Mouse (Mus musculus) granulocyte monocyte progenitor cell, adult 5-6 weeks (primary cell): ENCODE data around the gene Fer1l5. TPM values are rescaled to one million over a fixed set of nuclear protein-coding genes. Genes with fewer than 3 reads are reported as not detected.

Experiments used
- ATAC-seq: replicated peaks from 2 replicates; pipeline ENCODE4 v1.8.0; 2016; ENCODE audit warnings: mild to moderate bottlenecking, moderate TSS enrichment, inconsistent platforms; ENCODE audit not compliant: poor library complexity, severe bottlenecking
- total RNA-seq, 2 experiments: library from RNA; stranded (forward) in 1 of 2; stranded (reverse) in 1 of 2; fragments of 200-712, 200-1000 nt in 1 of 2; fragments of >200 nt in 1 of 2; fragmentation: Nextera tagmentation in 1 of 2; gene quantifications; 2 replicates each; pipeline ENCODE4 v1.2.3; 2014 to 2017

The Fer1l5 gene
- total RNA-seq (2014; fragmentation: Nextera tagmentation) (not detected in 2 replicates), total RNA-seq (2017) (0.77 TPM in 1 of 2 replicates, not detected in the other)

GRCm38 (mm10) chr1:36371934-36372845 lies at the start of gene Fer1l5:
Fer1l5 (plus strand) TSS chr1:36372291.
- no peak for ATAC-seq

DNA sequence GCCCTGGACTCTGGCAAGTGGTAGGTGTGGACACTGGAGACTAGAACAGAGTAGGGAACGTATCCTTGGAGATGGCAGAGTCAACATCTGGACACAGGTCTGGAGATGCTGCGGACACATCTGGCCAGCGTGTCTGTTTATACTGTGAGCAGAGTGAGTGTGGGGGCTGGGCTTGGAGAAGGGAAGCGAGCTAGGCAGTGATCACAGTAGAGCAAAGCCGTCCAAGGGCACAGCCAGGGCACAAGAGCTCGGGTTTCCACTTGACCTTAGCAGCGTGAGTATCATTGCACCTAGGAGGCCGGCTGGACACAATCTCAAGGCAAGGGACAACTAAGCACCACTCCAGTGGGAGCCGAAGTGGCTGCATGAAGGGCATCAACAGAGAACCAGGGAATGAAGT lies 49.0 kb upstream of the Fer1l5 start:
- no peak for ATAC-seq

GRCm38 (mm10) chr1:36323746-36324448 lies 48.2 kb upstream of the Fer1l5 start:
- ATAC-seq: peak; percentile 50

GRCm38 (mm10) chr1:36325900-36326321 lies 46.2 kb upstream of the Fer1l5 start:
- peak; percentile 83 for ATAC-seq

DNA sequence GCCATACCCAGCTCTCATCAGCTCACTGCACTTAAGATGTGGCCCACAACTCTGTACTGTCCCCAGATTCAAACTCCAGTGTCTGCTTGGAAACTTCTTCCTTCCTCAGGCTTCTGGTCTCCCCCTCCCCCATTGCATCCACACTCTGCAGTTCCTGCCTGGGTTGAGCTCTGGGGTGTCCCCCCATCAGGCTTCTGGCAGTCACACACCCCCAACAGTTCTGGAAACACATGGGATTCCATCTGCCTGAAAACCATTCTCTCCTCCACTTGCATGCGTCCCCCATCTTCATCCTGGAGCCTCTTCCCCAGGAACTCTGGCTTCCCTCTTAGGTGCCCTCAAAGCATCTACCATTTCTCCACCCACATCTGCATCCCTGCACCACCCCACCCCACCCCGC lies 45.3 kb upstream of the Fer1l5 start:
- no peak for ATAC-seq

GRCm38 (mm10) chr1:36331743-36332142 lies 40.3 kb upstream of the Fer1l5 start:
- no peak for ATAC-seq

DNA sequence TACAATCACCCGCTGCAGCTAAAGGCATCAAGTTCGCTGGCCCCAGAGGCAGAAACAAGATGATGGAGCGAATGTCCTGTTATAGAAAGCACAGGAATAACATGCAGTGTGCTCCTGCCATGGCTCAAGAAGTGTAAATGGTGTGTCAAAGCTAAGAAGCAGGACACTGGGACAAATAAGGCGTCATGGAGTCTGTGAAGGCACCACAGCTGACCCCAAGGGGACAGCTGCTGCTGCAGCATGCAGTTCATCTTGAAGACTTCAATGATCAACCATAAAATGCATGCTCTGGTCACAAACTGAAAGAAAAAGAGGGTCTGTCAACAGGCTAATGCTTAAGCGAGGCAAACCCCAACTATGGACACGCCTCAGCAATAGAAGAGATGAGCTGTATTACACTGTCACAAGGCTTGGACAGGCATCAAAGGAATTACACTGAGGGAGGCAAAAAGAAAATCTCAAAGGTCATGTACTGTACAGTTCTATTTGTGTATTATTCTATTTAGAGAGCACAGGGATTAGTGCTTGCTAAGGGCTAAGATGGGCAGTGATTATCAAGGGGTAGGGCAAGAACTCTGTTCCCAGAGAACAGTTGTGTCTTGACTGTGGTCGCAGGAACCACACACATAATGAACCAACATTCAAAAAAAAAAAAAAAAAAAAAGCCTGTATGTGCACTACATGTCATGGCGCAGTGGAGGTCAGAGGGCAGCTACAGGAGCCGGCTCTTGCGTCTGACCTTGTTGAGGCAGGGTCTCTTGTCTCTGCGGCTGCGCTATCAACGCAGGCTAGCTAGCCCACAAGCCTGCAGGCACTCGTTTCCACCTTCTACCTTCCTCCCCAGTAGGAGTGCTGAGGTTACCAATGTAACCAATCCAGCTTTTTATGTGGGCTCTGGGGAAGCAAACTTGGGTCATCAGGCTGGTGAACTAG lies 38.9 kb upstream of the Fer1l5 start:
- ATAC-seq: no peak

DNA sequence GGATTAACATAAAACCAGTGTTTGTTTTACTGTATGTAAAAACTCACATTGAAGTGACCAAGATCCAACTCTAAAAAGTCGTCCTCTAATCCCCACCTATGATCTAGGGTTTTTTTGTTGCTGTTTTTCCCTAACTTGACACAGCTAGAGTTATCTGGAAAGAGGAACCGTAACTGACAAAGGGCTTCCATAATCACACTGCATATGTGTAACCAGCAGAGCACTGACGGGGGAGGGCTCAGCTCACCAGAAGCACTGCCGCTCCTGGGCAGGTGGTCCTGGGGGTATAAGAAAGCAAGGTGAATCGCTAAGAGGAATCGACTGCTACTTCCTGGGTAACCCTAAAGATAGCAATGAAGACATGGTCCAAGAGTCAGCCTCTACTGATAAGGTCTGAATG lies 29.5 kb upstream of the Fer1l5 start:
- ATAC-seq: no peak

DNA sequence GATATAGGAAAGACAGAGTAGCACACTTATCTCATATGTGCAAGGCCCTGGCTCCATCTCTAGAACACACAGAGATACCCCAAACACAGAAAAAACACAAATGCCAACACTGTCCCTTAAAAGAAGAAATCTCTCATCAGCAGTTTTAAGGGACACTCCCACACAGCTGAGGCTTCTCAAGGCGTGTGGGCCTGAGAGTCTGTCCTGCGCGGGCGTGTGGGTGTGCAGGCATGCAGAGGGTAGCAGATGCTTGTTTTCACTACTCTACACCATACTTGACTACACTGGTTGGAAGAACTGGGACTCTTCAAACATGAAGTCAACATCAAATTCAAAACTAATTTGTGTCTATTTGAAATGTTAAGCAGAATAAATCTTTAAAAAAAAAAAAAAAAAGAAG lies 19.7 kb upstream of the Fer1l5 start:
- ATAC-seq: no peak

- ATAC-seq: peak; percentile 40
Measured at GRCm38 (mm10) chr1:36356955-36357695, 15.0 kb upstream of the Fer1l5 start.

DNA sequence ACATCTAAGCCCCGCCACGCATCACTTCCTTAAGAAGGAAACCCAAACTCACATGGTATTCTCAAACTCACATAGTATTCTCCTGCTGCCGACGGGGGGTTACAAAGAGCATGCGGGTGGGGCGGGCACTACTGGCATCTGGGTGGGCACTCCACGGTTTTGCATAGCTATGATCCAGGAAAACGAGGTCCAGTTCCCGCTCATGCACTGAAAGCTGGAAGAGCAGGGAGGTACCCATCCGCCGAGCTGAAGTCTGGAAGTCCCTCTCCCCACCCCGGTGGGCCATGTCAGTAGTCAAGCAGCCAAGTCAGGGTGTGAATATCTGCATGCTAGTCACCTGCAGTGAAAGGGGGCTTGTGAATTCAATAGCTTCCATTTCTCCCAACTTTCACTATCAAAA lies 4.4 kb upstream of the Fer1l5 start:
- ATAC-seq: no peak

- ATAC-seq: peak; percentile 30
Measured at GRCm38 (mm10) chr1:36368112-36368968, 3.8 kb upstream of the Fer1l5 start.

- peak; percentile 92 for ATAC-seq
Measured at GRCm38 (mm10) chr1:36368969-36369645, 3.0 kb upstream of the Fer1l5 start, which contains the start of gene Kansl3. Kansl3 (minus strand) TSS chr1:36369181.

DNA sequence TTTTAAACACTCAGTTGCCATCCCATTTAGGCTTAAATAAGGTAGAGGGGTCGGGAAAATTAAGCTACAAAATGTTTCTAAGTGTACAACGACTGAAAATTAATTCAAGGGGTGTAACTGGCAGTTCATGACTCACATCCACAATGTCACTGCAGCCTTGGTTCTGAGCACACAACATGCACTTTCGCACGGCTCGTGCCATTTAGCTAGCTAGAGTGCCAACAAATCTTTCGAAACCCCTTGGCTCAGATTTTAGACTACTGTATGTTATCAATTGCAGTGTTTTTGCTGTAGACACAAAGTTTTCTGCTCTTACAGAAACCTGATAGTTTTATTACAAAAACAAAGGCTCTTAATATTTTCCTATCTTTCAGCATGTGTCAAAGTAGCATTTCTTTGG lies 1.2 kb upstream of the Fer1l5 start:
- ATAC-seq: no peak

DNA sequence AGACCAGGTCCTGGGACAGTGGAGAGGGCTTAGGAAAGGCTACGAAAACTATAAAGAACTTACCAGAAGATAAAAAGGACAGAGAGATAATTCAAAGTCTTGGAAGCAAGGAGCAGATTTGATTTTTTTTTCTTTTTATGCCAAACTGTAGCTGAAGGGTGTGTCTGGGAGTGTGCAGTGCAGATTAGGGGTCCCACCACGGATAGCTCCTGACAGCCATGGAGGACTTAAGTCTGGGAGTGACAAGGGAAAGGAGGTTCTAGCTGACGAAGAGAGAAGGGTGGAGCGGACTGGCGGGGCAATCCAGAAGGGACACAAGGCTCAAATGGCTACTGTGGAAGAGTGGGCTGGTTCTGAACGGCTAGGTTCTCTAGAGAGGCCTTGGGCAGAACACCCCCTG lies 6.8 kb downstream of the Fer1l5 start:
- no peak for ATAC-seq

GRCm38 (mm10) chr1:36379582-36379981 lies 7.5 kb downstream of the Fer1l5 start:
- no peak for ATAC-seq

DNA sequence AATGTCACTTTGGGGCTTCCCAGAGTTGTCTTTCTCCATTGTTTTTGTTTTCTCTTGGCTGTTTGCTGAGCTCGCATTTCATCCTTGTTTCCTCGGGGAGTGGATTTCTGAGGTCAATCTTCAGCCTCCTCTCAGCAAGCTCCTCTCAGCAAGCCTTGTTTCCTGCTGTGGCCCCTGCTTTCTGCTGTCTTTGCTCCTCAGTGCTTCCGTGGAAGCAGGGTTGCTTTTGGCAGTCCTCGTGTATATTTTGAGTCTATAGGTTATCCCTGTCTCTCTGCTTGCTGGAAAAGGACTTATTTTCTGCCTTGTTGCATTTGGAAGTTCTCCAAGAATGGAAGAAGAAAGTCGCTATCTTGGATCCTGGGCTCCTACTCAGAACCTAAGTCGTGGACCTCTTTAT lies 24.9 kb downstream of the Fer1l5 start:
- ATAC-seq: no peak

- no peak for ATAC-seq
Measured at GRCm38 (mm10) chr1:36401509-36401908, 29.4 kb downstream of the Fer1l5 start.
